Mouse (Mus musculus) erythroblast, embryonic 14.5 days (primary cell): Measurements from ENCODE around the gene Scn3a.

Experiments
- GATA1 ChIP-seq: IDR thresholded peaks from 2 replicates; pipeline ENCODE4 v1.6.1; 2012; ENCODE audit warnings: low read length, inconsistent platforms, mixed read lengths
- TAL1 ChIP-seq: IDR thresholded peaks from 3 replicates; pipeline ENCODE4 v1.6.1; 2012; ENCODE audit warnings: low read length, inconsistent platforms, mixed read lengths

DNA sequence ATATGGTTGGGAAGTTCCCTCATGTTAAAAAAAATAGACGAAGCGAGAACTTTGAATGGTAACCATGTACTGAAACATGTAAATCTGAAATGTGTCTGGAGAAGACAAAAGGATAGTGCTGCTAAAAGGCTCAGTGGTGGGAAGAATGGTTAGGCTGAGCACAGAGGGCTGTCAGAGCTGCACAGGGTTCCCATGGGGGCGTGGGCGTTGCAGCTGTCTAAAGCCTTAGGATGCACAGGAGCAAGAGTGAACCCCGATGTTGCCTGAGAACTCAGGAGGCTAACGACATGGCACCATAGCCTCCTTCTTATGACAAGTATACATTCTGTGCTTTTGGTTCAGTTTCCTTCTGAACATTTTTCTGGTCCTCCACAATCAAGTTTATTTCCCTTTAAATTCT is 126.3 kb downstream of the Scn3a start:
- TF ChIP-seq TAL1 (no peak), GATA1 (no peak)
